Mouse (Mus musculus) limb, embryonic 13.5 days (tissue): ENCODE data around the gene Theg. TPM values are rescaled to one million over a fixed set of nuclear protein-coding genes. Genes with fewer than 3 reads are reported as not detected.

Experiments used
- ATAC-seq: fragments of 200-750 bp; cut with Nextera tagmentation; 2 replicates; pipeline ENCODE4 v1.8.0; 2017; ENCODE audit warnings: low read depth, moderate number of reproducible peaks, moderate TSS enrichment; ENCODE audit not compliant: low FRiP score
- H3K27ac ChIP-seq: fragments of 300-500 bp; sonication (generic); 2 replicates; pipeline ENCODE4 v1.5.1; 2015; ENCODE audit warnings: inconsistent platforms, mild to moderate bottlenecking, moderate library complexity
- H3K27me3 ChIP-seq: fragments of 300-500 bp; sonication (generic); 2 replicates; pipeline ENCODE4 v1.6.1; 2015; ENCODE audit warnings: mild to moderate bottlenecking, inconsistent platforms
- H3K36me3 ChIP-seq: fragments of 300-500 bp; sonication (generic); 2 replicates; pipeline ENCODE4 v1.6.1; 2015; ENCODE audit warnings: inconsistent platforms, mild to moderate bottlenecking, moderate library complexity
- H3K4me1 ChIP-seq: fragments of 300-500 bp; sonication (generic); 2 replicates; pipeline ENCODE4 v1.6.1; 2015; ENCODE audit warnings: inconsistent platforms
- H3K4me2 ChIP-seq: fragments of 300-500 bp; sonication (generic); replicated peaks from 2 replicates; pipeline ENCODE4 v1.6.1; 2015; ENCODE audit warnings: inconsistent platforms, mild to moderate bottlenecking, moderate library complexity
- H3K4me3 ChIP-seq: fragments of 300-500 bp; sonication (generic); 2 replicates; pipeline ENCODE4 v1.5.1; 2015; ENCODE audit warnings: moderate library complexity, mild to moderate bottlenecking, inconsistent platforms
- H3K9ac ChIP-seq: fragments of 300-500 bp; sonication (generic); 2 replicates; pipeline ENCODE4 v1.6.1; 2015; ENCODE audit warnings: mild to moderate bottlenecking, inconsistent platforms
- H3K9me3 ChIP-seq: fragments of 300-500 bp; sonication (generic); 2 replicates; pipeline ENCODE4 v1.6.1; 2016; ENCODE audit warnings: inconsistent platforms
- WGBS: fragments of 180-500 bp; shearing (Covaris S2); methylation state at CpG from one replicate; pipeline ENCODE4 v1.1.7; 2015; 5-methylcytosine and 5-hydroxymethylcytosine counted together
- polyA plus RNA-seq: library from polyadenylated mRNA; unstranded; fragments of >200 nt; fragmentation: Nextera tagmentation; extraction: Ambion mirVana; gene quantifications from 2 replicates; pipeline ENCODE4 v1.2.1, GENCODE M21; 2015

Gene Theg
- polyA plus RNA-seq, 1 experiment from 2014 or later = not detected

DNA sequence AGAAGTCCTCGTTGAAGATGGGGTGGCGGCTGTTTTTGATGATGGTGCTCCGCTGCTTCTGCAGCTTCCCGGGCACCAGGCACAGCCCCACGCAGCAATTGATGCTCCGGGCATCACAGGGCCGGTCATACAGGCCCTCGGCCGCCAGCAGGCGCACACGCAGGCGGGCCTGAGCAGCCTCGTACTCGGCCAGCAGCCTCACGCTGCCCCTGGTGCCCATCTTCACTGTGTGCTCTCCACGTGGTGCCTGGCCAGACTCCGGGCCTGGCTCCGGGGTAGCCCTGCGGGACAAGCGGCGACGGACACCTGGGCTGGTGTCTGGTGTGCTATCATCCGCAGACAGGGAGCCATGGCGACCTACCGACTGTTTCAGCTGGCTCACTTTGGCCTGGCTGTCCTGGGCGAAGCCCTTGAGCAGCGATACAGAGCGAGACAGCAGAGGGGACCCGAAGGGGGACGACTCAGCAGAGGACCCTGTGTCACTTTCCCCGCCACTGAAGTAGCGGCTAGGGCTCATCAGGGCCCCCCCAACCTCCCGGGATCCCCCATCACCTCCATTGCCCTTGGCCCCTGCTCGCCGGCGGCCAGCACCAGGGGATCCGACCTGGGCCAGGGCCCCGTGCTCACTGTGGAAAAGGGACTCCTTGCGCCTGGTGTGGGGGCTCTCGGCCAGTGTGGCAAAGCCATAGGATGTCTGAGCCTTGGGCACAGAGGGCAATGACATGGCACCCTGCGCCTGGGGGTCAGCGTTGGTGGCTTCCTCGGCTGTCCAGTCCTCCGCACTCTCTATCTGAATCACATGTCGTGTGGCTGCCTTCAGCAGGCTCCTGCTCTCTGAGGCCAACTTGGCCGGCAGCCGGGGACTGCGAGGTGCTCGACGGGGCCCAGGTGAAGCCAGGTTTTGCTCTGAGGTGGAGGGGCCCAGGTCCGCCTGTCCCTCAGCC is 25.3 kb upstream of the Theg start:
- no peaks in the 10 kb centered on the region for H3K36me3 ChIP-seq
- H3K27me3 ChIP-seq = peaks cover 62% of the 10 kb centered on the region
- no peak overlapping the region for H3K27ac ChIP-seq
- peaks cover 20% of the 10 kb centered on the region for H3K4me1 ChIP-seq
- no peaks in the 10 kb centered on the region for H3K9me3 ChIP-seq
- WGBS = 10% methylated on average over 51 of the region's 51 CpGs
- ATAC-seq = no peak
- H3K4me3 ChIP-seq = peak overlapping the region; percentile 59
- H3K4me2 ChIP-seq = peak overlapping the region; percentile 97
- H3K9ac ChIP-seq = 0 out of 2 replicates have a peak overlapping the region, but pooled peaks have one; percentile 35

DNA sequence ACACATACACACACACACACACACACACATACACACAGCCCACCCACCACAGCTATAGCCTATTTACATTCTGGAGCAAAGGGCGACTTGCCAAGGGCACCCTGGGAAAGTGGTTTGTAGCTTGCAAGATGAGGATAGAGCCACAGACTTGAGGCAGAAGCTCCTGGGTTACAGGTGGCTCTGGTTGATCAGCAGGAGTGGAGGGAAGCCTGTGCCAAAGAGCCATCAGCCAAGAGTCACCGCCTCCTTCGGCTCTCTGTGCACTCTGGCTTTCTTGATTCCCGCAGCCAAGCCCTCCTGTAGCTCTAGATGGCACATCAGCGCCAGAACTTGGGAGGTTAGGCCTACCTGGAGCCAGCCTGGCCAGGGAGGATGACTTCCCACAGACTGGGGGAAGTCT is 24.2 kb upstream of the Theg start:
- 26% methylated on average over 5 of the region's 5 CpGs for WGBS
- no peak overlapping the region for H3K4me2 ChIP-seq
- H3K9ac ChIP-seq = no peak overlapping the region
- no peaks in the 10 kb centered on the region for H3K36me3 ChIP-seq
- H3K9me3 ChIP-seq = no peaks in the 10 kb centered on the region
- H3K4me1 ChIP-seq = peaks cover 20% of the 10 kb centered on the region
- ATAC-seq = no peak
- peaks cover 62% of the 10 kb centered on the region for H3K27me3 ChIP-seq
- no peak overlapping the region for H3K4me3 ChIP-seq
- H3K27ac ChIP-seq = no peak overlapping the region

DNA sequence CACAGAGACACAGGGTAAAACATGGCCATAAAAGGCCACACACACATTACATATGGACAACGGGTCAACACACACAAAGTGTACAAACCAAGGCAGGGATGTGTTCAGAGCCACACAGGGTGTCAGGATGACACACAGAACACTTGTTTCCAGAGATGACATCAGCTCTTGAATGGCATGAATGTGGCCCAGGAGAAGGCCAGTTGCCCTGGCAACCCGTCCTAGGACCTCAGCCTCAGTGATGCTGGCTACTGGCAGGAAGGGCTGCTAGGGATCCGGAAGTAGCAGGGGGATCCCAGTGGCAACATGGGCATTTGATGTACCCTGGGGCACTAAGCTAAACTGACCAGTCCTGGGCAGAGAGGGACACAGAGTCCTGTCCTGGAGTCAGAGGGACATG is 22.1 kb upstream of the Theg start:
- peaks cover 60% of the 10 kb centered on the region for H3K27me3 ChIP-seq
- H3K4me1 ChIP-seq = peaks cover 20% of the 10 kb centered on the region
- no peak for ATAC-seq
- WGBS = 73% methylated on average over 3 of the region's 3 CpGs
- H3K4me3 ChIP-seq = no peak overlapping the region
- no peak overlapping the region for H3K9ac ChIP-seq
- no peaks in the 10 kb centered on the region for H3K9me3 ChIP-seq
- no peaks in the 10 kb centered on the region for H3K36me3 ChIP-seq
- no peak overlapping the region for H3K4me2 ChIP-seq
- no peak overlapping the region for H3K27ac ChIP-seq

DNA sequence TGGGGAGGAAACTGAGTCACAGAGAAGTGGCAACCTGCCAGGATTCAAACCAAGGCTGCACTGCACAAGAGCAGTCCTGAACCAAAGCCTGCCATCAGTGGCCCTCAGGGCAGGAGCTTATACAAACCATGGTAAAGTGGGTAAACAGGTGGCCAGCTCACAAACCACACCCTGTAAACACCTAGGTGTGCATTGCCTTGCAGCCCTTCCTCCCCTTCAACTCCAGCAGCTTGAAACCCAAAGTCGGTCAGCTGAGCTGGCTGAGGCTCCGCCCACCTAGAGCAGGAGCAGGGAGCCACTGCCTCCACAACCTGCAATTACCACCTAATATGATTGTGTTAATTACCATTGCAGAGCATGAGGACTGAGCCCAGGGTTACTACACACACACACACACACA is 20.8 kb upstream of the Theg start:
- WGBS = 26% methylated on average over 2 of the region's 2 CpGs
- ATAC-seq = no peak

DNA sequence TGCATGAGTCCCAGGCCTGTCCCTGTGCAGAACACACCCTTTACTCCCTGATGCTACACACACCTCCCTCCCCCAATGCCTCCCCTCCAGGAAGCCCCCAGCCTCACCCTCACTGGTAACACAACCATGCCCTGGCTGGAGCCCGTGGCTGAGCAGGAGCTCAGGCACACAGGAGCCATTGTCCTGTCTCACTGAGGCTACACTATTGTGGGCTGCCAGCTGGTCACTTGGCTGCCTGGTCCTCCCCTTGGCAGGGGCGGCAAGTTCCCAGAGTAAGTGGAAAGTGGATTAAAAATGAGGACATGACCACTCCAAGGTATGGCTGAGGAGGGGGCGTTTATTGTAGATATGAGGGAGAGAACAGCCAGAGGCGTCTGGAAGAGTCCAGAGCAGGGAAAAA is 19.4 kb upstream of the Theg start:
- Histone ChIP-seq H3K9me3 (no peaks in the 10 kb centered on the region), H3K4me1 (no peaks in the 10 kb centered on the region), H3K4me2 (no peak overlapping the region), H3K27me3 (peaks cover 32% of the 10 kb centered on the region), H3K27ac (no peak overlapping the region), H3K9ac (no peak overlapping the region), H3K4me3 (no peak overlapping the region), H3K36me3 (no peaks in the 10 kb centered on the region)
- no peak for ATAC-seq
- 73% methylated on average over 4 of the region's 4 CpGs for WGBS

More for the DNA sequence above, 20.8 kb upstream of the Theg start:
- Histone ChIP-seq H3K27ac (no peak overlapping the region), H3K4me2 (no peak overlapping the region), H3K4me1 (peaks cover 12% of the 10 kb centered on the region), H3K4me3 (no peak overlapping the region), H3K9ac (no peak overlapping the region), H3K36me3 (no peaks in the 10 kb centered on the region), H3K9me3 (no peaks in the 10 kb centered on the region), H3K27me3 (peaks cover 46% of the 10 kb centered on the region)

DNA sequence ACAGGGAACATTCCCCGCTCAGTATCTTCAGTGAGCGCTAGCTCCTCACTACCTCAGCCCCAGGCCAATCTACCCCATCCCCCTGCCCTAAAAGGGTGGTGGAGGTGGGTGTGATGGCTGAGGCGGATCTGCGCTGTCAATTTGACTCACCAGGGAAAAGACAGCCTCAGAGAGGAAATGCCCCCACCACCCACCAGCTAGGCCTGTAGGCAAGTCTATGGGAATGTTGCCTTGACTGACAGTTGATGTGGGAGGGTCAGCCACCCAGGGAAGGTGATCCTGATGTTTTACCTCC is 10.8 kb upstream of the Theg start:
- Histone ChIP-seq H3K27ac (no peak overlapping the region), H3K4me1 (no peaks in the 10 kb centered on the region), H3K36me3 (no peaks in the 10 kb centered on the region), H3K4me2 (no peak overlapping the region), H3K9me3 (no peaks in the 10 kb centered on the region), H3K4me3 (no peak overlapping the region), H3K27me3 (peaks cover 29% of the 10 kb centered on the region), H3K9ac (no peak overlapping the region)
- ATAC-seq = no peak
- 66% methylated on average over 4 of the region's 4 CpGs for WGBS

DNA sequence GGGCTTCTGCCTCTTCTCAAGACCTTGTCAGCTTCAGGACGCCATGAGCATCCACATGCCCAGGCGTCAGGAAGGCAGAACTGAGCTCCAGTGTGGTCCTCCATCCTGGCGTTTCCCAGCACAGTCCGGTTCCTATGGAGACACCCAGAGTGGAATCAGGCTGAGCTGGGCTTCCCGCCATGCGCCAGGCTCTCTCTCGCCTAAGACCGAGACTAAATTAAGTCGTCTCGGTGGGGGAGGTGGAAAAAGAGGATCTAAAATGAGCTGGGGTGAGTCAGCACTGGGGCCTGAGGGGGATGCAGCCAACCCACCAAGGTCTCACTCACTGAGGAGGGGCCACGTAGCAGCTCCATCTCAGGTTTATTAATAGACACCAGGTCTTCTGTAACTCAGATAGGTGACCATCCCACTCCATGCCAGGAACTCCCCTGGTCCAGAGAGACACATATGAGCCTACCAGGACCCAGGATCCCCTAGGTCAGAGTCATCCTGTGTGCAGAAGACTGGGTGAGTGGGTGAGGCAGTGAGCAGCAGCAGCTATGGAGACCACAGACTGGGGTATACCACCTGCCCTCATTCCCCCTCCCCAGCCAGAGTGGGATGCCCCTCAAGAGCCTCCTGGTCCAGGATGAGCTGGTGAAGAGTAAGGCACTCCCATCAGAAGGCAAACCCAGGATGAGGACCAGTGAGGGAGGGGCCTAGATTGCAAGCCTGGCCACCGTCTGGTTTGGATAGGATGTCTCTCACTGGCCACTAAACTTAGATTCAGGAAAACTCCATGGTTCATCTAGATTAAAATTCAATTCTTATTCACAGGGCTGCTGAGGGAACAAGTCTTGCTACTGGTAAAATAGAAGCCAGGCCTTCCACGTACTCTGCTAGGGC is 10.2 kb upstream of the Theg start:
- H3K4me3 ChIP-seq = no peak overlapping the region
- ATAC-seq = no peak
- H3K9me3 ChIP-seq = no peaks in the 10 kb centered on the region
- WGBS = 42% methylated on average over 13 of the region's 13 CpGs
- peaks cover 29% of the 10 kb centered on the region for H3K27me3 ChIP-seq
- H3K4me2 ChIP-seq = no peak overlapping the region
- no peaks in the 10 kb centered on the region for H3K4me1 ChIP-seq
- no peak overlapping the region; the same call in 1 of the 2 replicates for H3K9ac ChIP-seq
- H3K36me3 ChIP-seq = no peaks in the 10 kb centered on the region
- H3K27ac ChIP-seq = no peak overlapping the region

DNA sequence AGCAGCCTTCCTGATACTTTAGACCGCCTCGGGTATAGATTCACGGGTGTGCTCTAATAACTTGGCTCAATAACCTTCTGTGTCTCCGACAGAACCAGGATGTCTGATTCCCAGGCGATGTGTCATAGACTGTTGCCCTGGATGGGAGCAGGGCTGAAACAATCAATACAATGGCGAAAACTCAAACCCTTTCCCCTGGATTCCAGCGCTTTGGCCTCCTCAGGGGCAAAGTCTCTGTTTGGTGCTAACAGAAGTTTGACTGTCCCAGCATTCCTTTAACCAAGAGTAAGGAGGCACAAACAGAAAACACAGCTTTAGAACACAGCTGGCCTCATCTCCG is 8.4 kb upstream of the Theg start:
- Histone ChIP-seq H3K9me3 (no peaks in the 10 kb centered on the region), H3K9ac (no peak overlapping the region), H3K4me1 (no peaks in the 10 kb centered on the region), H3K4me2 (no peak overlapping the region), H3K4me3 (no peak overlapping the region), H3K36me3 (no peaks in the 10 kb centered on the region), H3K27ac (no peak overlapping the region), H3K27me3 (peaks cover 33% of the 10 kb centered on the region)
- WGBS = 58% methylated on average over 8 of the region's 8 CpGs
- no peak for ATAC-seq

DNA sequence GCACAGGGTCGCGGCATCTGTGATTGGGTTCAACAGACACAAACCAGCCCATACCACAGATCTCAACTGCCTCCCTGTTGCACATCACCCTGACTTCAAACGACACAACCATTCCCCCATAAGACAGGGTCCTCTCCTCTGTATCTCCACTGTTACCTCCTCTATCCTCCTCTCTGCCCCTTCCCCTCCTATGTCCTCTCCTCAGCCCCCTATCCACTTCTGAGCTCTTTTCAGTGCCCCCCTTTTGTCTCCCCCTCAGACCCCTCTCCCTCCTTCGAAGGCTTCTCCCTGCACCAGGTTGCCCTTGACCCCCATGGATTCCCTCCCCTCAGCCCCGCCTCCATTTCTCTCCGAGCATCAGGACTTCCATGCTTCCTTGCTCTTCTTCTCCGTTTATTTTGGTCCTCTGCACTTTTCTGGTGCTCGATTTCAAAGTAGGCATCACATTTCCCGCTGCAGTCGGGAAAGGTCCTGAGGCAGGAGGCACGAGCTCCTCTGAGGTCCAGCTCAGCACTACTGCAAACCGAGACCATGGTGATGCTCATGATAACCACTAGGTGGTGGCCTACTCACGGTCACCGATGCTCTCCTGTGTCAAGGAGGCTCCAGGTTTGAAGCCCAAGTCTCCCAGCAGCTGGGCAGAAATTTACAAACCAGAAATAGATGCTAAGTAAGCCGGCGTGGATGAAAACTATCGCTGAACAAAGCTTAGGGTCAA is 7.9 kb upstream of the Theg start:
- H3K27me3 ChIP-seq = peaks cover 33% of the 10 kb centered on the region
- H3K9me3 ChIP-seq = no peaks in the 10 kb centered on the region
- no peak overlapping the region for H3K4me3 ChIP-seq
- no peak overlapping the region for H3K27ac ChIP-seq
- ATAC-seq = peak; percentile 91
- WGBS = 18% methylated on average over 17 of the region's 17 CpGs
- peak overlapping the region; percentile 34; the same call in 1 of the 2 replicates for H3K4me2 ChIP-seq
- no peak overlapping the region for H3K9ac ChIP-seq
- no peaks in the 10 kb centered on the region for H3K4me1 ChIP-seq
- no peaks in the 10 kb centered on the region for H3K36me3 ChIP-seq

DNA sequence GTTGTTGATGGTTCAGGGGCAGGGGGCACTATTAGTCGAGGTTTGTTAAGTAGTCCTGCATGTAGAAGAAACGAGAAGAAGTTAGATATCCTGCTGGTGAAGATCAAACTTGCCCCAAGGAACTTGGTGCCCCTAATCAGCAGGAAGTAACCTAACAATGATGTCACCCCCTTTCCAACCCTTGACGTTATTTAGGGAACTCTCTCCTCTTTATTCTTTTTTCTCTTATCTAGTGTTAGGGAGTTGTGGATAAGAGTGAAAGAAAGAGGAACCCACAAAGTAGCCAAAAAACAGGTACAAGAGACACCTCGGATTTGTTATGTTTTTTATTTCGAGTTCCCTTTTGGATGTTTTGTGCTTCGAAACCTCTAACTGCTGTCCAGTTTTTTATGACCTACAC is 7.0 kb upstream of the Theg start:
- Histone ChIP-seq H3K9me3 (no peaks in the 10 kb centered on the region), H3K4me2 (no peak overlapping the region), H3K9ac (no peak overlapping the region), H3K36me3 (no peaks in the 10 kb centered on the region), H3K4me3 (no peak overlapping the region), H3K27me3 (peaks cover 33% of the 10 kb centered on the region), H3K4me1 (no peaks in the 10 kb centered on the region), H3K27ac (no peak overlapping the region)
- WGBS = 55% methylated on average over 6 of the region's 6 CpGs
- no peak for ATAC-seq

DNA sequence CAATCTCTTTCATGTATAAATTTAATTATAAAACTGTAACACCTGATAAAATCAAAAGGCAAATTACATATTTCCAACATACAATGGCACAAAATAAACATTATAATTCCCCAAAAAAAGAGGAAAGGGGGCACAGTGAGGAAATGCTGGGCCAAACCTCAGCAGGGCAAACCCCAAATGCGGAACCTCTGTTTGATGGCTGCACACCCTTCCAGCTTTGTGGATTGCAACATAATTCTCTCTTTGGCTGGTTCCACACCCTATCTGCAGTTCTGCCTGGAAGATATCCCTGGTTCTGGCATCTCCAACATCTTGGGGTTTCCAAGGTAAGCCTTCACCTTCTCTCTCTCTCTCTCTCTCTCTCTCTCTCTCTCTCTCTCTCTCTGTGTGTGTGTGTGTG is 3.6 kb upstream of the Theg start:
- Histone ChIP-seq H3K36me3 (no peaks in the 10 kb centered on the region), H3K27me3 (peaks cover 20% of the 10 kb centered on the region), H3K4me2 (no peak overlapping the region), H3K4me1 (no peaks in the 10 kb centered on the region), H3K4me3 (no peak overlapping the region), H3K9me3 (no peaks in the 10 kb centered on the region), H3K9ac (no peak overlapping the region), H3K27ac (no peak overlapping the region)
- ATAC-seq = no peak
- WGBS = 93% methylated on average over 1 of the region's 1 CpGs

DNA sequence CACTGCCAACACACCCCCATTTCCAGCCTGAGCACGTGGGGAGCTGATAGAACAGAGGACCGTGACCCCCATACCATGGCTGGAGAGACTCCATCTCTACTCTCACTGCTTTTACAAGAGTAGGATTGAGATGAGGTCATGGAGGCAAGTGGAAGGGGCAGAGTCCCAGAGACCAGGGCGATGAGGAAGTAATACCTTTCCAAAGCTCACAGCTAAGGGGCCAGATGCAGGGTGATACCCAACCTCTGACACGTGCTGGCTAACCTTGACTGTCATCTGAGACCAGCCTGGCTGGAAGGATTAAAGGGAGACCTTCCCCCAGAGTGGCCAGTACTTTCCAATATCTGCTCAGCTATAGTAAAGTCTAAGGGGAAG is 608 bp upstream of the Theg start:
- Histone ChIP-seq H3K4me1 (no peaks in the 10 kb centered on the region), H3K36me3 (no peaks in the 10 kb centered on the region), H3K9me3 (no peaks in the 10 kb centered on the region), H3K4me3 (no peak overlapping the region), H3K27ac (no peak overlapping the region), H3K4me2 (no peak overlapping the region), H3K9ac (no peak overlapping the region), H3K27me3 (0 out of 2 replicates have a peak, but pooled peaks cover 5% of the 10 kb centered on the region)
- ATAC-seq = no peak
- WGBS = 57% methylated on average over 4 of the region's 4 CpGs
